ENCODE assay signal across 18 mouse cellular contexts in genomic region chr17:11921026-11921425, GRCm38 (mm10).
DNase-seq lines count a peak whose midpoint lies in the region; ATAC-seq lines count a peak whose summit lies in the region.
"Had no signal": no experiment of that assay in that cellular context is flagged by ENCODE, and none has a peak within 500 bp of the region (broad histone marks: within the 10 kb centered on the region; RNA-seq: fewer than 3 reads in every experiment).

No protein-coding gene starts in this region.

- no peak overlapping the region for H3K4me3 ChIP-seq in kidney, embryonic 15.5 days (replicated peaks)
- H3K4me3 ChIP-seq: embryonic facial prominence, embryonic 13.5 days; forebrain, embryonic 12.5 days; heart, embryonic 13.5 days; hindbrain, embryonic 12.5 days; limb, embryonic 15.5 days had no signal

- H3K4me2 ChIP-seq in kidney, embryonic 15.5 days = no peak overlapping the region
- H3K4me2 ChIP-seq: embryonic facial prominence, embryonic 13.5 days; forebrain, embryonic 12.5 days; heart, embryonic 13.5 days; hindbrain, embryonic 12.5 days; limb, embryonic 15.5 days; lung, embryonic 14.5 days had no signal

- 83% methylated on average over 9 of the region's 9 CpGs for WGBS in kidney, embryonic 15.5 days

- H3K9me3 ChIP-seq in kidney, embryonic 15.5 days (replicated peaks) = no peaks in the 10 kb centered on the region
- H3K9me3 ChIP-seq: embryonic facial prominence, embryonic 13.5 days; forebrain, embryonic 12.5 days; heart, embryonic 13.5 days; hindbrain, embryonic 12.5 days; limb, embryonic 15.5 days had no signal

- no peak overlapping the region for H3K27ac ChIP-seq in kidney, embryonic 15.5 days
- H3K27ac ChIP-seq: embryonic facial prominence, embryonic 13.5 days; forebrain, embryonic 12.5 days; heart, embryonic 13.5 days; hindbrain, embryonic 12.5 days; limb, embryonic 15.5 days had no signal

- no peaks in the 10 kb centered on the region for H3K36me3 ChIP-seq in kidney, embryonic 15.5 days
- H3K36me3 ChIP-seq: embryonic facial prominence, embryonic 13.5 days; forebrain, embryonic 12.5 days; heart, embryonic 13.5 days; hindbrain, embryonic 12.5 days; limb, embryonic 15.5 days had no signal

- peak; percentile 58 for DNase-seq in layer of hippocampus, adult 11-12 months (ENCODE audit: low spot score)
- DNase-seq in layer of hippocampus, adult 9-10 months (ENCODE audit: low spot score) = no peak
- DNase-seq in frontal cortex, postnatal 10 days (ENCODE audit: low spot score in 2 of 2) = peak; percentile 36 to 44
- DNase-seq in left cerebral cortex, adult 9 months (ENCODE audit: low spot score in 2 of 2) = peak; percentile 62 to 73
- DNase-seq in right cerebral cortex, postnatal 25 days = peak; percentile 58
- DNase-seq in embryo, embryonic 10 days (ENCODE audit: low spot score) = no peak
- DNase-seq: adrenal gland, postnatal 25 days; gastrocnemius, postnatal 36 days; kidney, adult 11 months; kidney, postnatal 36 days; lung, embryonic 14.5 days had no signal

- ATAC-seq in CD4-positive, CD25-positive, alpha-beta regulatory T cell, adult 4 months = no peak
- ATAC-seq in kidney, embryonic 15.5 days (replicated peaks; ENCODE audit: low FRiP score) = no peak

- H3K4me1 ChIP-seq in kidney, embryonic 15.5 days = no peaks in the 10 kb centered on the region
- H3K4me1 ChIP-seq: forebrain, embryonic 12.5 days; heart, embryonic 13.5 days; limb, embryonic 15.5 days had no signal

- no peak overlapping the region for H3K9ac ChIP-seq in kidney, embryonic 15.5 days
- H3K9ac ChIP-seq: embryonic facial prominence, embryonic 13.5 days; forebrain, embryonic 12.5 days; heart, embryonic 13.5 days; hindbrain, embryonic 12.5 days; limb, embryonic 15.5 days; lung, embryonic 14.5 days had no signal

- peaks cover 7% of the 10 kb centered on the region for H3K27me3 ChIP-seq in kidney, embryonic 15.5 days
- H3K27me3 ChIP-seq: hindbrain, embryonic 12.5 days; limb, embryonic 15.5 days had no signal

Comparison
In these comparisons a context has a peak if more than half of its experiments do, and no peak if none do; other contexts are left out.
1. DNase-seq: peak in layer of hippocampus, adult 11-12 months (single experiment), frontal cortex, postnatal 10 days (2 of 2), left cerebral cortex, adult 9 months (2 of 2) and right cerebral cortex, postnatal 25 days (single experiment); none in layer of hippocampus, adult 9-10 months (single experiment) and embryo, embryonic 10 days (single experiment).